Mouse (Mus musculus) midbrain, embryonic 13.5 days (tissue): ENCODE measurements around the gene Ankfn1. TPM values are rescaled to one million over a fixed set of nuclear protein-coding genes. Genes with fewer than 3 reads are reported as not detected.

Source experiments
- ATAC-seq: fragments of 200-750 bp; cut with Nextera tagmentation; 2 replicates; pipeline ENCODE4 v1.8.0; 2017; ENCODE audit warnings: mild to moderate bottlenecking, moderate TSS enrichment, moderate library complexity
- H3K27ac ChIP-seq: fragments of 300-500 bp; sonication (generic); 2 replicates; pipeline ENCODE4 v1.5.1; 2015; ENCODE audit warnings: inconsistent platforms, mild to moderate bottlenecking, moderate library complexity
- H3K27me3 ChIP-seq: fragments of 300-500 bp; sonication (generic); 2 replicates; pipeline ENCODE4 v1.6.1; 2015; ENCODE audit warnings: mild to moderate bottlenecking, inconsistent platforms
- H3K36me3 ChIP-seq: fragments of 300-500 bp; sonication (generic); 2 replicates; pipeline ENCODE4 v1.6.1; 2015; ENCODE audit warnings: mild to moderate bottlenecking, inconsistent platforms
- H3K4me1 ChIP-seq: fragments of 300-500 bp; sonication (generic); replicated peaks from 2 replicates; pipeline ENCODE4 v1.6.1; 2015; ENCODE audit warnings: inconsistent platforms
- H3K4me2 ChIP-seq: fragments of 300-500 bp; sonication (generic); replicated peaks from 2 replicates; pipeline ENCODE4 v1.6.1; 2015; ENCODE audit warnings: moderate library complexity, mild to moderate bottlenecking, inconsistent platforms
- H3K4me3 ChIP-seq: fragments of 300-500 bp; sonication (generic); replicated peaks from 2 replicates; pipeline ENCODE4 v1.5.1; 2015; ENCODE audit warnings: mild to moderate bottlenecking, inconsistent platforms
- H3K9ac ChIP-seq: fragments of 300-500 bp; sonication (generic); replicated peaks from 2 replicates; pipeline ENCODE4 v1.6.1; 2015; ENCODE audit warnings: mild to moderate bottlenecking, inconsistent platforms
- H3K9me3 ChIP-seq: fragments of 300-500 bp; sonication (generic); 2 replicates; pipeline ENCODE4 v1.6.1; 2016; ENCODE audit warnings: mild to moderate bottlenecking, inconsistent platforms
- WGBS: fragments of 180-500 bp; shearing (Covaris S2); methylation state at CpG from one replicate; pipeline ENCODE4 v1.1.7; 2015; 5-methylcytosine and 5-hydroxymethylcytosine counted together
- polyA plus RNA-seq: library from polyadenylated mRNA; unstranded; fragments of >200 nt; fragmentation: Nextera tagmentation; extraction: Ambion mirVana; gene quantifications from 2 replicates; pipeline ENCODE4 v1.2.1, GENCODE M21; 2015

Ankfn1 gene
- polyA plus RNA-seq, 1 experiment from 2014 or later, result 3.6 TPM

DNA sequence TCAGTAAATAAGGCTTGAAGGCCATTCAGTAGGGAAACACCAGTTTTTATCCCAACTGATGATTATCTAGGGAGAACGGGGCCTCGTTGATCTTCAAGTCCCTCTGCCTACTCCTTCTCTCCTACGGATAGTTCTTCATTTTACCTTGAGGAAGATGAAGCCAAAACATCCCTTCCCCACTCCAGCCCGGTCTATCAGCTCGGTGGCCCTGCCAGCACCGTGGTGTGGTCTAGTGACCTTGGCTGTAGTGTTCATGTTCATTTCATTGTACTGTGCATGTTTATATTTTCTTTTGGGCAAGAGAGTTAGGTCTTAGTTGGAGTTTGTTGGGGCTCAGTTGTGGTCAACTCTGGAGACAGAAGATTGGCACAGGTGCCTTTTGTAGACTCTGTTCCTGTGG, 328.5 kb downstream of the Ankfn1 start:
- Histone ChIP-seq H3K4me1 (peaks cover 16% of the 10 kb centered on the region), H3K9me3 (no peaks in the 10 kb centered on the region), H3K27ac (no peak overlapping the region), H3K27me3 (no peaks in the 10 kb centered on the region), H3K9ac (no peak overlapping the region), H3K36me3 (no peaks in the 10 kb centered on the region), H3K4me2 (no peak overlapping the region), H3K4me3 (no peak overlapping the region)
- whole genome bisulfite sequencing, result 94% methylated on average over 6 of the region's 6 CpGs
- ATAC-seq, result no peak

DNA sequence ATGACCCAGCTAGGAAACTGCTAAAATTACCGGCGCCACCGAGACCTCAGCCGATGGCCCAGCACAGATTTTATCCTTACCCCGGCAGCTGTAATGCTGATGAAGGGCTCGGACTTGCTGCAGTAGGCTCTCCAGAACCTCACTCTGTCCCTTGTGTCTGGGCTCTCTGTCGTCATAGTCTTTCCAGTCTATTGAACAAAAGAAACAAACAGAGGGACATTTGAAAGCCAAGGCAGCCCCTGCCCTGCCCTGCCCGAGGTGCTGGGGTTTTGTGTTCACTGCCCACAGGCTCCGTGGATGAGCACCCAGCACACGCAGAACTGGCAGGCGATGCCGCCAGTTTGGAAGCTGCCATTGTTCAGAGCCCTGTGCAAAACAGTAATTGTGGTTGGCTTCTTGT, 330.0 kb downstream of the Ankfn1 start:
- Histone ChIP-seq H3K4me2 (no peak overlapping the region), H3K27me3 (no peaks in the 10 kb centered on the region), H3K4me1 (peaks cover 9% of the 10 kb centered on the region), H3K9ac (no peak overlapping the region), H3K9me3 (no peaks in the 10 kb centered on the region), H3K36me3 (no peaks in the 10 kb centered on the region), H3K4me3 (no peak overlapping the region), H3K27ac (no peak overlapping the region)
- 60% methylated on average over 12 of the region's 12 CpGs for WGBS
- no peak for ATAC-seq

DNA sequence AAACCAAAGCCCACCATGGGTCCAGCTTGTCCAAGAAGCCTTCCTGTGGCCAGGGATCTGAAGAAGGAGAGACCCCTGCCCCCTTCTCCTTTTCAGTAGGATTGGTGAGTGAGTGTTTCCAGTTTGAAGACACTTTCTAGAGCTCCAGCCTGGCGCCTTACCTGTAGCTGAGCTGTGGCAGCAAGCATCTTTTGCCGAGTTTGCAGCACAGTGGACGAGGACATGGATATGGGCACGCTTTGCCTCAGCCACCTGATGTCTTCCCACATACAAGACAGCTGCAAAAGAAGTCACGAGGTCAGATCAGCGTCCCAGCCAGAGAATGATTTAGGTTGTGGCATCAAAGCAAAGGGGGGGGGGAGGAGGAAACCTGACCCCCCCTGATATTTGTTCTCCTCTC, 336.9 kb downstream of the Ankfn1 start:
- Histone ChIP-seq H3K27ac (no peak overlapping the region), H3K9me3 (no peaks in the 10 kb centered on the region), H3K27me3 (no peaks in the 10 kb centered on the region), H3K4me3 (no peak overlapping the region), H3K4me1 (no peaks in the 10 kb centered on the region), H3K36me3 (no peaks in the 10 kb centered on the region), H3K9ac (no peak overlapping the region), H3K4me2 (no peak overlapping the region)
- WGBS, result 87% methylated on average over 6 of the region's 6 CpGs
- no peak for ATAC-seq

DNA sequence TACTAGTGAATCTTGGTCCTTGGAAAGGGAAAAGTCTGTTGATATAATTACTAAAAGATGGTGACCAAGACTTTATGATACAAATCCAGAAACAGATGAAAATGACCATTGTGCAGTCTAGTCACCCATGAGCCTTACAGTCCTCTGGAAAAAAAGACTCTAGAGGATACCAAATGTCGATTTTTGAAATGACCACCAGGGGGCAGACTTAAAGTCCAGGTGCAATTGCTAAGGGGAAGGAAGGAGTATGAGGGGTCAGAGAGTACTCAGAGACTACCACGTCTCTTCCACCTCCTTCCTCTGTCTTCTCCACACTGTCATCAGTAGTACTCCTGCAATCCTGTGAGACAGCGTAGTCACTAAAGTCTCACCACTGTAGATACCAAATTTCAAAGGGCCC, 353.1 kb downstream of the Ankfn1 start:
- Histone ChIP-seq H3K27ac (no peak overlapping the region), H3K4me2 (no peak overlapping the region), H3K27me3 (no peaks in the 10 kb centered on the region), H3K9ac (no peak overlapping the region), H3K9me3 (no peaks in the 10 kb centered on the region), H3K36me3 (no peaks in the 10 kb centered on the region), H3K4me3 (no peak overlapping the region), H3K4me1 (no peaks in the 10 kb centered on the region; the same call in 1 of the 2 replicates)
- ATAC-seq, result no peak
- 55% methylated on average over 3 of the region's 3 CpGs for WGBS

DNA sequence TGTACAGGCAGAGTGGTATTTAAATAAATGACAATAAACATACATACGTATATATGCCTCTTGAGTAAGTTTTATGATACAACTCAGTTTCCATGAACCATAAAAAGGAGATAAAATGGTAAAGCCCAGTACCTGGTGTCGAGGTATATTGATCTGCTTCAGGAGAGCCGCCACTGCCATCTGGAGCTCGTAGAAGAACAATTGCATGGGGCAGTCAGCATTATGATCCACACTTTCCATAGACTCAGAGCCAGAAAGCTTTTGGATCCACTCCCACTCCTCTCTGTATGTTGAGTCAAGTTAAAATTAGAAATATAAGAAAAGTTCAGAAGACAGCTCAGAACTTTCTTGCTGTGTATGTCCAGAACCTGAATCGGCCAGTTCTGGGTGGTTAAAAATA, 354.8 kb downstream of the Ankfn1 start:
- no peak for ATAC-seq
- no peaks in the 10 kb centered on the region for H3K36me3 ChIP-seq
- 91% methylated on average over 5 of the region's 5 CpGs for WGBS
- H3K4me3 ChIP-seq, result no peak overlapping the region
- H3K9me3 ChIP-seq, result no peaks in the 10 kb centered on the region
- no peak overlapping the region for H3K9ac ChIP-seq
- H3K4me1 ChIP-seq, result no peaks in the 10 kb centered on the region
- no peak overlapping the region for H3K27ac ChIP-seq
- H3K27me3 ChIP-seq, result no peaks in the 10 kb centered on the region
- H3K4me2 ChIP-seq, result no peak overlapping the region

DNA sequence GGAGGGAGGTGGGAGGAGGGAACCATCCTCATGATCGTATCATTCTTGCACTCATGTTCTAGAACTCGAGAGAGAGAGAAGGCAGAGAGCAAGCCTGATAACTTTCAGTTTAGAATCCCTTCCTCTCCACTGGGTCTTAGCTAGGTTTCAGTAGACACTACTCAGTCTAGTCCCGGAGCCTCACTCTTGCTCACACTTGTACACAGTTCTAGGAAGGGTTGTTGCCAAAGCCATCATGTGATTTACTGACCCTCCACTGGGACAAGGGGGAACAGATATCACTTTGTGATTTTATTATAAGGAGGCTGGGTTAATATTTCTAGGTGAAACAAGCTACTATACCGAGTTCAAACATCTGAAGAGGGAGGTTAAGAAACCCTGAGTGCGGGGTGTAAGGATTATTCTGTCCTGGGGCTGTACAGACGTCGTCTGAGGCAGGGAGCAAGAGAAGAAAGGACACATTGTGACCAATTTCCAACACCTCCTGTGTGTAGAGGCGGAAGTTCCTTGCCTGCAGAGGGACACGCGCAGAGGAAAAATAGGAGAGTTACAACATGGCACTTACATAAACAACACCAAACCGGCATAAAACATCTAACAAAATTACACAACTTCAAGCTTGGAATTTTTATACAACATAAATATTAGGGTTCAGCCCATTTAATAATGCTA, 356.6 kb downstream of the Ankfn1 start:
- Histone ChIP-seq H3K36me3 (no peaks in the 10 kb centered on the region), H3K27me3 (no peaks in the 10 kb centered on the region), H3K9me3 (no peaks in the 10 kb centered on the region), H3K4me3 (no peak overlapping the region), H3K9ac (no peak overlapping the region), H3K4me2 (no peak overlapping the region), H3K4me1 (no peaks in the 10 kb centered on the region), H3K27ac (no peak overlapping the region)
- ATAC-seq, result no peak
- WGBS, result 81% methylated on average over 11 of the region's 11 CpGs

DNA sequence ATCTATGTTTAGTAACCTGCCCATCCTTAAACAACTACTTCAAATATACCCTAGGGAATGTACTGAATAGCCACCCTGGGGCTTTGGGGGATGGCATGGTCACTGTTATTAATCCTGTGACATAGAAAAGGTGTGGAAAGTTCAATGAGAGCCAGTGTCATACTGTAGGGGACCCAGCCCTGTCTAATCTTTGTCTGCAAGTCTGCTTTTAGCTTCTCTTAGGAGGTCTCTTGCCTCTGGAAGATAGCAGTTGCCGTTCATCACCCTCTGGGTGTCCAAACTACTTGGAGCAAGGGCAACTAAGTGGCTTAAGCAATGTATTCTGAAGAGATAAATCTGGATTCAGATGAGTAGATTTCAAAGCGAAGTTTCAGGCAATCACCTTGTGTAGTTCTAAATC, 357.6 kb downstream of the Ankfn1 start:
- Histone ChIP-seq H3K27me3 (no peaks in the 10 kb centered on the region), H3K9ac (no peak overlapping the region), H3K4me1 (no peaks in the 10 kb centered on the region), H3K36me3 (no peaks in the 10 kb centered on the region), H3K9me3 (no peaks in the 10 kb centered on the region), H3K4me3 (no peak overlapping the region), H3K27ac (no peak overlapping the region), H3K4me2 (no peak overlapping the region)
- ATAC-seq, result no peak
- 83% methylated on average over 2 of the region's 2 CpGs for WGBS

DNA sequence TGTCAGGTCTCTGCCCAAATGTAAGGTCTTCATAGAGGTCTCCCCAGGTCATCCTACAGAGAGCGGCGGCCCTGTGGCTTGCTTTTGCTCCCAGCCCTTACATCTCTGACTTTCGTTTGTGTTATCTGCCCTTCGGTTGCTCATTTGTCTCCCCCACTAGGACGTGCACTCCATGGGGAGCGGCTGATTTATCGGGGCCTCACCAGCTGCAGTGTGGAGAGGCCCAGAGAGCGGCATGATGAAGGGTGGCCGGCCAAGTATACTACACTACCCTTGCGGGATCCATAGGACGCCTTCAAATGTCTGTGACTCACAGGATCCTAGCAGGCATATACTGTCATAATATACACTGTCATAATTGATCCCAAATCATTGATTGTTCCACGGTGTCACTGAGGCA, 358.8 kb downstream of the Ankfn1 start:
- H3K4me1 ChIP-seq, result no peaks in the 10 kb centered on the region
- no peaks in the 10 kb centered on the region for H3K27me3 ChIP-seq
- H3K4me3 ChIP-seq, result no peak overlapping the region
- H3K9me3 ChIP-seq, result no peaks in the 10 kb centered on the region
- no peak overlapping the region for H3K9ac ChIP-seq
- ATAC-seq, result no peak
- no peak overlapping the region for H3K27ac ChIP-seq
- H3K36me3 ChIP-seq, result no peaks in the 10 kb centered on the region
- 83% methylated on average over 12 of the region's 12 CpGs for WGBS
- H3K4me2 ChIP-seq, result no peak overlapping the region

DNA sequence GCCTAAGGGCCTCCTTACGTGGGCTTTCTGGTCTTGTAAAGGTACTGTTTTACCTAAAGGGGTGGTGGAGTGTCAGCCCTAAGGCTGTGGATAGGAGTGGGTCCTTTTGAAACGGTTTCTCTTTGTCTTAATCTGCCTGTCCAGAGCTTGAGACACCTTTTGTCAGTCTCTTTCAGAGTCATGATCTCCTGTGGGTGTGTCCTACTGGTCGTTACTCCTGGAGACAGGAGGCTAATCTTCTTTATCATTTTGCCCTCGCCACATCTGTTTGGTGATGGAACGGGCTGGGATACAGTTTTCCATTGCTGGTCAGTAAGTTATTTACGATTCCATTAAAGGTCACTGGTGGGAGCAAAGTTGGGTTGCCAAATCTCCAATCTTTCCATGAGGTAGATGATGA, 360.7 kb downstream of the Ankfn1 start:
- ATAC-seq, result no peak
- 64% methylated on average over 6 of the region's 6 CpGs for WGBS
- Histone ChIP-seq H3K4me3 (no peak overlapping the region), H3K36me3 (no peaks in the 10 kb centered on the region), H3K27me3 (no peaks in the 10 kb centered on the region), H3K27ac (no peak overlapping the region), H3K4me2 (no peak overlapping the region), H3K9ac (no peak overlapping the region), H3K4me1 (no peaks in the 10 kb centered on the region), H3K9me3 (no peaks in the 10 kb centered on the region)

DNA sequence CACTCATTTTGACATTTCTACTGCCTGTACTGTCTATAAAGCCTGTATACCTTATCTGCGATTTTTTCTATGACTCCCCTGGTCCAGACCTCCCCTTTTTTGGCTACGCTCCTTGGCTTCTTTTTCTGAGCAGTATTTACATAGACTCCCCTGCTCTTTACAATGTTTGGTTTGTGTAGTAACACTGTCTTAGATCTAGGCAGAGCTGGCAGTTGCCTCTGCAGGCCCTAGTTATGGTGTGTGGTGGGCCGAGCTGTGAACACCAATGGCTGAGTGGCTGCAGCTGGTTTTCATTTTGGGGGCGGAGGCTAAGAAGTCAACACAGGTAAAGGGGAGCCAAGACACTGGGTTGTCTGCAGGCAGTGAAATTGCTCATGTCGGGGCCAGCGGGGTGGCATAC, 368.7 kb downstream of the Ankfn1 start:
- ATAC-seq, result no peak
- Histone ChIP-seq H3K27ac (no peak overlapping the region), H3K4me2 (no peak overlapping the region), H3K27me3 (no peaks in the 10 kb centered on the region), H3K9me3 (no peaks in the 10 kb centered on the region), H3K4me3 (no peak overlapping the region), H3K36me3 (no peaks in the 10 kb centered on the region), H3K4me1 (no peaks in the 10 kb centered on the region), H3K9ac (no peak overlapping the region)
- WGBS, result 93% methylated on average over 6 of the region's 6 CpGs

DNA sequence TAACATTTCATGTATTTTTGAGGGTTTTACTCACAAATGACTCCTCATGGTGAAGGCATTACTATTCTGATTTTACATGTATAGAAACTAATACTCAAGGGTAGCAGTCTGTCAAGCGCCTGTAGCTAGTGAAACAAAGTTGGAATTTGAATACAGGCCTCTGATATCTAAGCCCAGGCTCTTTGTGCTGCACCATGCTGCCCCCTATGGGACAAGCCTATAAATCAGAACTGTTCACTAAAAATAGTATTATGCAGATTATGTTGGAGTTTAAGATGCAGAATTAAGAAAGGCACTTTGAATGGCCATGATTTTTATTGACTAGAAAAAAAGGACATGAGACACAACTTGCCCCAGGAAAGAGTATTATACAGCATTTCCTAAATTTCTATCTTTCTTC, 373.0 kb downstream of the Ankfn1 start:
- no peaks in the 10 kb centered on the region for H3K4me1 ChIP-seq
- H3K27ac ChIP-seq, result no peak overlapping the region
- no peak for ATAC-seq
- H3K9ac ChIP-seq, result no peak overlapping the region
- no peaks in the 10 kb centered on the region for H3K9me3 ChIP-seq
- no peaks in the 10 kb centered on the region for H3K36me3 ChIP-seq
- H3K4me2 ChIP-seq, result no peak overlapping the region
- no peak overlapping the region for H3K4me3 ChIP-seq
- 91% methylated on average over 1 of the region's 1 CpGs for WGBS
- H3K27me3 ChIP-seq, result no peaks in the 10 kb centered on the region

DNA sequence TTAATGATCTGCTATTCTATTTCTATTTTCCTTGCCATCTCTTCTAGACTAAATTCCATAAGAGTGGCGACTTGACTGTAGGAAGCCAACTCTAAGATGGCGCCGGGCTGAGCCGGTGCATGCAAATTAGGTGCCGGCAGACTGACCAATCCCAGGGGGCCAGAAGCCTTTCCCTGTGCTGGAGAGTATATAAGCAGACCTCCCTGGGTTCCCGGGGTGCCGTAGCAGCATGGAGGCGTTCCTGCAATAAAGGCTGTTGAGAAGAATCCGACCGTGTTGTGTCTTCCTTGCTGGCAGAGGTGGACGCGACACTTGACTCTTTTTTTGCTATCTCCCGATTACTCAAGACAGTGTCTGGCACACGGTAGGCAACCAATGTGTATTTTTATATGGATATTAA, 374.0 kb downstream of the Ankfn1 start:
- Histone ChIP-seq H3K36me3 (no peaks in the 10 kb centered on the region), H3K9ac (no peak overlapping the region), H3K4me3 (no peak overlapping the region), H3K27me3 (no peaks in the 10 kb centered on the region), H3K4me2 (no peak overlapping the region), H3K9me3 (no peaks in the 10 kb centered on the region), H3K27ac (no peak overlapping the region), H3K4me1 (no peaks in the 10 kb centered on the region)
- WGBS, result 94% methylated on average over 14 of the region's 14 CpGs
- no peak for ATAC-seq

DNA sequence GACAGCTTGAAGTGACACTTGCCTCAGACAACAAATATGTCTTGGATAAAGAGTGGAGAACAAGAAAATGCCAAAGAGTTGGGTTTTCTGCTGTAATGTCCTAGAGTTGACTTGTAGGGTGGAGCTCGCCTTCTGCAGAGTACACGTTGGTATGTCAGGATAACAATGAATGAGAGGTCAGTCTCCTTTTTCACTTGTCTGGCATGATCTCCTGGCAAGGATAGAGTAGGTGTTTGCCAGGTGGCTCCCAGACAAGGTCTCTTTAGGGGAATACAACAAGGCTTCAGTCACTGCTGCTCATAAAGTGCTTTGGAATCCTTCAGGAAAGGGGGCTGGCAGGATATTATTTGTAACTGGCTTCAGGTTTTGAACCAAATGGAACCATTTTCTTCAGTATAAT, 388.6 kb downstream of the Ankfn1 start:
- no peak for ATAC-seq
- 90% methylated on average over 2 of the region's 2 CpGs for WGBS

More for the DNA sequence above, 388.6 kb downstream of the Ankfn1 start:
- H3K27me3 ChIP-seq, result no peaks in the 10 kb centered on the region
- H3K27ac ChIP-seq, result no peak overlapping the region
- H3K4me3 ChIP-seq, result no peak overlapping the region
- H3K9ac ChIP-seq, result no peak overlapping the region
- H3K4me2 ChIP-seq, result no peak overlapping the region
- H3K9me3 ChIP-seq, result no peaks in the 10 kb centered on the region
- H3K4me1 ChIP-seq, result no peaks in the 10 kb centered on the region
- no peaks in the 10 kb centered on the region for H3K36me3 ChIP-seq
